Mouse (Mus musculus) lung, postnatal 0 days (tissue): ENCODE data around the gene Srf.

ENCODE experiments used
- CTCF ChIP-seq: IDR thresholded peaks from 2 replicates; pipeline ENCODE4 v1.5.1; 2016; ENCODE audit warnings: antibody characterized with exemption, mild to moderate bottlenecking
- EP300 ChIP-seq: IDR thresholded peaks from 2 replicates; pipeline ENCODE4 v1.6.1; 2016; ENCODE audit warnings: antibody characterized with exemption, mild to moderate bottlenecking, control low read depth

- TF ChIP-seq CTCF = no peak
- TF ChIP-seq EP300 = no peak
Measured at GRCm38 (mm10) chr17:46554646-46554976, 1.4 kb downstream of the Srf start.
